ENCODE assay signal across 8 mouse cellular contexts in genomic region chrY:89126246-89126645, GRCm38 (mm10).
DNase-seq lines count a peak whose midpoint lies in the region.
"Not testable (repeated sequence)": the region's sequence is repeated elsewhere in the genome, so short reads cannot be mapped to it uniquely, and the experiment has no call there.

No protein-coding gene starts in this region.

- DNase-seq in adrenal gland, postnatal 10 days, result peak; percentile 0
- DNase-seq in frontal cortex, adult 2 months (ENCODE audit: extremely low spot score in 1 of 2, low spot score in 1 of 2), result peak; percentile 0 to 7
- DNase-seq in heart, postnatal 10 days, result peak; percentile 0 to 2
- peak; percentile 0 for DNase-seq in kidney, postnatal 36 days
- DNase-seq in left cerebral cortex, adult 9 months (ENCODE audit: low spot score in 2 of 2), result peak; percentile 7 to 37
- peak; percentile 1 for DNase-seq in ovary, adult 18-20 months (ENCODE audit: low spot score)
- DNase-seq in spleen, postnatal 4 days (ENCODE audit: low spot score in 2 of 2), result peak; percentile 9 to 49
- DNase-seq in urinary bladder, postnatal 10 days (ENCODE audit: low spot score), result peak; percentile 3

- intact Hi-C loops in heart, postnatal 10 days (cut with DNase I), result not testable (repeated sequence)

Comparison
In these comparisons a context has a peak if more than half of its experiments do, and no peak if none do; other contexts are left out.
1. Peak in every context shown above with its lines: DNase-seq.